Mouse (Mus musculus): ENCODE data around the gene Gucd1. TPM values are rescaled to one million over a fixed set of nuclear protein-coding genes. Genes with fewer than 3 reads are reported as not detected.

The Gucd1 gene
- polyA plus RNA-seq, 1 experiment from 2014 or later = 24.9 TPM

DNA sequence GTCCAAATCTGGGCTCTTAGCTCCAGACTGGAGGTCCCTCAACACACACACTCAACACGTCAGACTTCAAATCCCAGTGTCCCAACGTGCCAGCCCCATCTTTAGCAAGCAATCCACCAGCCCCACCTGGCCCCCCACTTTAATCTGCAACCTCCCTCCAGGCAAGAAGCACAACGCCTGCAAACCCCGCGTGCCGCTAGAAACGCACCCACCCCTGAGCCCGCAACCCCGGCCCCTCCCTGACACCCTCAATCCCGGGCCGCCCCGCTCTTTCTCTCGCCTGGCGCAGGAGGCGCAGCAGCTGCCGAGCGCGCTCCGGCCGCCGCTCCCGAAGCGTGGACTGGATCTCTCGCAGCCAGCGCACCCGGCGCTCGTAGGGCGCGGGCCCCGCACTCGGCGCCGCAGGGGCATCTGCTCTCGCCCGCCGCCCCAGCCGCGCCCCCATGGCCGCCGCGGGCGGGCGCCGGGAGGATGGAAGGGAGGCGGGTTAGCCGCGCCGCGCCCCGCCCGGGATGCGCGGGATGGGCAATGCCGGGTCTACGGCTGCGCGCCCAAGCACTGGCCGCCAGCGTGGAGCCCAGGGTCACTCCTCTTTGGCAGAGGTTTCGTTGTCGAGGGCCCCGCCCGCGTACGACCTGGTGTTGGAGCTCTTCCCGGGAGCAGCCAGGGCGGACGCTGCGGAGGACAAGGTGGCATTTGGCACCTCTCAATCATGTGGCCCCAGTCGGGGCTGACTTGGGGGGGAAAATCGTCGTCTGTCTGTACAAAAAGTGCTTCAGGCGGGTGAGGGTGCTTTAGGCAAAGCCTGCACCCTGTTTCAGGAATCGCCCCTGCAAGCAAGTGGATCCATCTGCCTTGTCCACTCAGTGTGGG lies 42.1 kb upstream of the Gucd1 start, which contains the start of gene Lrrc75b:
TSS of gene Lrrc75b (minus strand) at position 655 of the 873 bp plus-strand sequence.
- ATAC-seq (ENCODE audit: low read depth) = peak; percentile 47
- Histone ChIP-seq H3K9me3 (ENCODE audit: control insufficient read depth, low read length) (no peaks in the 10 kb centered on the region), H3K27ac (ENCODE audit: low read length) (no peak within 1 kb of the TSS), H3K27me3 (ENCODE audit: control insufficient read depth, insufficient read depth, low read depth, low read length) (peaks cover 22% of the 10 kb centered on the region), H3K4me1 (replicated peaks; ENCODE audit: control insufficient read depth, insufficient read depth, low read length) (peaks cover 18% of the 10 kb centered on the region), H3K36me3 (ENCODE audit: control insufficient read depth, insufficient read depth, low read length) (no peaks in the 10 kb centered on the region), H3K4me3 (ENCODE audit: low read length) (peak within 1 kb of the TSS; percentile 57), H3K9ac (ENCODE audit: low read length) (peak within 1 kb of the TSS; percentile 66), H3K4me2 (ENCODE audit: low read depth, low read length) (peak within 1 kb of the TSS; percentile 100)
- under 1% methylated on average over 71 of the region's 75 CpGs for WGBS

DNA sequence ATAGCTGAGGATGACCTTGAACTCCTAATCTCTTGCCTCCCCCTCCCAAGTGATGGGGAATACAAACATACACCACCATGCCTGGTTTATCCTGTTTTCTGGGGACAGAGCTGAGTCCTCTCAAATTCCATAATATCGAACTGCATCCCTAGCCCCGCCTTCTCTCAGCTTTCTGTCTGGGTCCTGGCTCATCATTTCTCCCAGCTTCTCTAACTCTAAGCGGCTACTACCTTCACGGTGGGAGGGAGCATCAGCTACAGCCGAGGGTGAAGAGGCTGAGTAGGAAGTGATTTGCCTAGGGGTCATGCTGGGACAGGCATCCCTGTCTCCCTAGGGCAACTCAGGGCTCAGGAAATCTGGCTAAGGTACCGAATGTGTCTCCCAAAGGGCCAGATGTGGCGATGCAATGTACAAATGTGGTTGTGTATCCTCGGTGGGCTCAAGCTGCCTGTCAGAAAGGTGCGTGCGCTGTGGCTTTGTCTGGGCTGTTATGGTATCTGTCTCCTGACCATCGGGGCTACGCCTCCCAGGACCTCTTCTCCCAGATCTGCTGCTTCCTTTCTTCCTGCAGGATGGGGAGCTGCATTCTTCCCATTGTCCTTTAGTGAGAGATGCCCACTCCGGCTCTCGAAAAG lies 41.4 kb upstream of the Gucd1 start:
- Histone ChIP-seq H3K4me1 (replicated peaks; ENCODE audit: control insufficient read depth, insufficient read depth, low read length) (peaks cover 18% of the 10 kb centered on the region), H3K36me3 (ENCODE audit: control insufficient read depth, insufficient read depth, low read length) (no peaks in the 10 kb centered on the region), H3K9ac (ENCODE audit: low read length) (0 out of 2 replicates have a peak overlapping the region, but pooled peaks have one; percentile 13)

DNA sequence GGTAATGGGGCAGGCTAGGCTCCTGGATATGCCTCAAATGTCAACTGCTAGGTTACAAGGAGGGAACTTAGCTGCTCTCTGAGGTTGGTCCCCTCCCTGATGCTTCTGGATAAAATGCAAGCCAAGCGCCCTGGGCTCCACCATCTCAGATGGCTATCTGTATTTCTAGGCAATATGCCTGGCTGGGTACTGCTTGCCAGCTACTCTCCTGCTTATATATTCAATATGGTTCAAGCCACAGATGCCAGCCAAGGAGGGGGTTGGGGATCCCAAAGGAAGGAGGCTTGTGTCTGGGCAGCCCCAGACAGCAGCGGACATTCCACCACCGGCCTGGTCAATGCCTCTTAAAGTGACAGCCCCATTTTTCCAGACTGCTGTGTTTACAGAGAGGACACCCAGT lies 40.7 kb upstream of the Gucd1 start:
- no peak for ATAC-seq (ENCODE audit: low read depth)
- H3K36me3 ChIP-seq (ENCODE audit: control insufficient read depth, insufficient read depth, low read length) = no peaks in the 10 kb centered on the region
- no peak overlapping the region for H3K4me3 ChIP-seq (ENCODE audit: low read length)
- H3K4me1 ChIP-seq (replicated peaks; ENCODE audit: control insufficient read depth, insufficient read depth, low read length) = peaks cover 18% of the 10 kb centered on the region
- peaks cover 22% of the 10 kb centered on the region for H3K27me3 ChIP-seq (ENCODE audit: control insufficient read depth, insufficient read depth, low read depth, low read length)
- 44% methylated on average over 3 of the region's 3 CpGs for WGBS
- H3K9ac ChIP-seq (ENCODE audit: low read length) = no peak overlapping the region
- H3K9me3 ChIP-seq (ENCODE audit: control insufficient read depth, low read length) = no peaks in the 10 kb centered on the region
- no peak overlapping the region for H3K27ac ChIP-seq (ENCODE audit: low read length)
- no peak overlapping the region for H3K4me2 ChIP-seq (ENCODE audit: low read depth, low read length)

More for the DNA sequence above, 41.4 kb upstream of the Gucd1 start:
- Histone ChIP-seq H3K27ac (ENCODE audit: low read length) (no peak overlapping the region), H3K4me3 (ENCODE audit: low read length) (peak overlapping the region; percentile 57), H3K4me2 (ENCODE audit: low read depth, low read length) (peak overlapping the region; percentile 100), H3K27me3 (ENCODE audit: control insufficient read depth, insufficient read depth, low read depth, low read length) (peaks cover 22% of the 10 kb centered on the region), H3K9me3 (ENCODE audit: control insufficient read depth, low read length) (no peaks in the 10 kb centered on the region)
- ATAC-seq (ENCODE audit: low read depth) = no peak
- 6% methylated on average over 14 of the region's 14 CpGs for WGBS

DNA sequence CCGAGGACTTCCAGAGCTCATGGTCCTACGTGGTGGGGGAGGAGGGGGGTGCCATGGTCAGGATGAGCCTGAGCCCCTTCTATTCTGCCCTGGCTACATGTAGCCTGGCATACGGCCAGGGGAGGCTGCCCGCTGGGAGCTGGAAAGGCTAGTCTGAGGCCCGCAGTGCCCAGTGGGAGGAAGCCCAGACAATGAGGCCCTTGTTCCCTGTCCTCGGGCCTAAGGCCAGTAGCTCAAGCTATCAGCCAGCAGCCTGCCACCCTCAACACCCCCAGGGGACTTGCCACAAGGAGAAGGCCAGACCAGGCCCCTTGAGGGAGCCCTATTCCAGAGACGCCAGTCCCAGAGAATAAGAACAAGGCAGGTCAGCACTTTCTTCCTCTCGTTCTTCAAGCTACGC lies 38.3 kb upstream of the Gucd1 start:
- no peaks in the 10 kb centered on the region for H3K36me3 ChIP-seq (ENCODE audit: control insufficient read depth, insufficient read depth, low read length)
- H3K4me3 ChIP-seq (ENCODE audit: low read length) = no peak overlapping the region
- H3K9ac ChIP-seq (ENCODE audit: low read length) = 0 out of 2 replicates have a peak overlapping the region, but pooled peaks have one; percentile 25
- H3K27me3 ChIP-seq (ENCODE audit: control insufficient read depth, insufficient read depth, low read depth, low read length) = peaks cover 19% of the 10 kb centered on the region
- no peaks in the 10 kb centered on the region for H3K9me3 ChIP-seq (ENCODE audit: control insufficient read depth, low read length)
- ATAC-seq (ENCODE audit: low read depth) = peak; percentile 64
- 33% methylated on average over 9 of the region's 9 CpGs for WGBS
- peak overlapping the region; percentile 58 for H3K27ac ChIP-seq (ENCODE audit: low read length)
- H3K4me1 ChIP-seq (replicated peaks; ENCODE audit: control insufficient read depth, insufficient read depth, low read length) = peaks cover 18% of the 10 kb centered on the region
- H3K4me2 ChIP-seq (ENCODE audit: low read depth, low read length) = no peak overlapping the region

DNA sequence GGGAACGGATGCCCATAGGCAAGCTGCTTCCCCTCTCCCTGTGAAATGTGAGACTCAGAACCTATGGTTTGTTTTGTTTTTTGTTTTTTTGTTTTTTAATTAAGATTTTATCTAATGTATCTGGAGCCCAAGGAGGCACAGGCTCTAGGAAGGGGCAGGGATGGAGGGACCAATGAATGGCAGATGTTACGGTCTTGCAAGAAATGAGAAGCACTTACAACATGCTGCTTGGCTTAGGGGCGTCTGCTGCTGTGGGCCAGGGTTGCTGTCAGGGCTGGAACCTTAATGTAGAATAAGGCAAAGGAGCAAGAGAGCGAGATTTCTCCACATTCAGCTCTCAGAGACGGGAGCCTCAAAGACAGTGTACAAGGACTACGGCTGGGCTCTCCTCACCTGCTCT lies 37.8 kb upstream of the Gucd1 start:
- no peaks in the 10 kb centered on the region for H3K36me3 ChIP-seq (ENCODE audit: control insufficient read depth, insufficient read depth, low read length)

DNA sequence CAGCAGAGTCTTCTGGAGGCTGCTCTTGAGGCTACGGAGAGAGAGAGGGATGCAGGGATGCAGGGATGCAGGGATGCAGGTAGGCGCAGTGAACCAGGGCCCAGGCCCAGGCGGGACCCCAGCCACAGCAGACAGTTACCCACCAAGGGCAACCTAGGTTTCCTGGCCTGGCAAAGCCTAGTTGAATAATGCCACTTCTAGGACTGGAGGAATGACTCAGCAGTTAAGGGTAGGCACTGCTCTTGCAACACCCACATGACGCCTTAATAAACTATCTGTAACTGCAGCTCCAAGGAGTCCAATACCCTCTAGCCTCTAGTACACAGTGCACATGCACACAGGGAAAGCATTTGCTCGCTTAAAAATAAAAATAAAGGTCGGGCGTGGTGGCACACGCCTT lies 36.3 kb upstream of the Gucd1 start:
- Histone ChIP-seq H3K9ac (ENCODE audit: low read length) (no peak overlapping the region), H3K4me2 (ENCODE audit: low read depth, low read length) (no peak overlapping the region), H3K27ac (ENCODE audit: low read length) (no peak overlapping the region), H3K9me3 (ENCODE audit: control insufficient read depth, low read length) (no peaks in the 10 kb centered on the region), H3K4me1 (replicated peaks; ENCODE audit: control insufficient read depth, insufficient read depth, low read length) (peaks cover 6% of the 10 kb centered on the region), H3K36me3 (ENCODE audit: control insufficient read depth, insufficient read depth, low read length) (no peaks in the 10 kb centered on the region), H3K4me3 (ENCODE audit: low read length) (no peak overlapping the region), H3K27me3 (ENCODE audit: control insufficient read depth, insufficient read depth, low read depth, low read length) (peaks cover 2% of the 10 kb centered on the region)
- WGBS = 92% methylated on average over 8 of the region's 8 CpGs
- ATAC-seq (ENCODE audit: low read depth) = no peak

More for the DNA sequence above, 37.8 kb upstream of the Gucd1 start:
- no peak overlapping the region for H3K4me3 ChIP-seq (ENCODE audit: low read length)
- H3K27ac ChIP-seq (ENCODE audit: low read length) = peak overlapping the region; percentile 58; the same call in 1 of the 2 replicates
- no peak overlapping the region for H3K4me2 ChIP-seq (ENCODE audit: low read depth, low read length)
- H3K27me3 ChIP-seq (ENCODE audit: control insufficient read depth, insufficient read depth, low read depth, low read length) = peaks cover 14% of the 10 kb centered on the region
- ATAC-seq (ENCODE audit: low read depth) = no peak
- H3K9ac ChIP-seq (ENCODE audit: low read length) = no peak overlapping the region
- H3K9me3 ChIP-seq (ENCODE audit: control insufficient read depth, low read length) = no peaks in the 10 kb centered on the region
- H3K4me1 ChIP-seq (replicated peaks; ENCODE audit: control insufficient read depth, insufficient read depth, low read length) = peaks cover 18% of the 10 kb centered on the region
- 60% methylated on average over 6 of the region's 6 CpGs for WGBS

DNA sequence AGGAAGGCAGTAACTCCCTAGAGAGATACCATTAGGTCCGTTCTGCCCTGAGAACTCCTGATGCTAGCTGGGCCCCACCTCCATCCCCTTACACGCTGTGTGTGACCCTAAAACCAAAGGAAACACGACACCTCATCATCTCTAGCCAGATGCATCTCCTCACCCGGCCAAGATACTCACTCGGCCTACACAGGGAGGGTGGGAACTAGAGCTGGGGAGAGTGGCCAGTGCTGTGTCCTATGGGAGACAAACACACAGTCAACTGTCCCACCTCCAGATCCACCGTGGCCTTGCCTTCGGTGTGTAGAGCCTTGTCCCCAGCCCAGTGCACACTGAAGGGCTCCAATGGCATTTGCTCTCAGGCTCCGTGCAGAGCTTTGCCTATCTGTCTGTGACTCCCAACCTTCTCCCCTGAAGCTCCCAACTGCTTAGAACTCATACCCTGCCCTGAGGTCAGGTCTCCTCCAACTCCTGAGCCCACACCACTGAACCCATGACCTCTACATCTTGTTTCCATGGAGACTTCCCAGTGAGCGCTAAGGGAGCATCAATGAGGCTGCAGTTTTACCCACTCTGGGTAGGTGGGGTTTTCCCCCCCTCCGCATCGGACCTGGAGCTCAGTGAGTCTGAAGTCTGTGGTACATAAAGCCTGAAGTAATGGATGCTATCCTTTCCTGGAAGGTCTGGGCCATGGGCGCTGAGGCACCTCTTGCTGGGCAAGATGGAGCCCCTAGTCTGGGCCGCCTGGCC lies 35.1 kb upstream of the Gucd1 start:
- 55% methylated on average over 13 of the region's 13 CpGs for WGBS
- Histone ChIP-seq H3K27me3 (ENCODE audit: control insufficient read depth, insufficient read depth, low read depth, low read length) (no peaks in the 10 kb centered on the region), H3K4me3 (ENCODE audit: low read length) (no peak overlapping the region), H3K4me1 (replicated peaks; ENCODE audit: control insufficient read depth, insufficient read depth, low read length) (peaks cover 5% of the 10 kb centered on the region), H3K9me3 (ENCODE audit: control insufficient read depth, low read length) (no peaks in the 10 kb centered on the region), H3K4me2 (ENCODE audit: low read depth, low read length) (no peak overlapping the region), H3K27ac (ENCODE audit: low read length) (no peak overlapping the region), H3K9ac (ENCODE audit: low read length) (no peak overlapping the region), H3K36me3 (ENCODE audit: control insufficient read depth, insufficient read depth, low read length) (no peaks in the 10 kb centered on the region)
- ATAC-seq (ENCODE audit: low read depth) = peak; percentile 27

DNA sequence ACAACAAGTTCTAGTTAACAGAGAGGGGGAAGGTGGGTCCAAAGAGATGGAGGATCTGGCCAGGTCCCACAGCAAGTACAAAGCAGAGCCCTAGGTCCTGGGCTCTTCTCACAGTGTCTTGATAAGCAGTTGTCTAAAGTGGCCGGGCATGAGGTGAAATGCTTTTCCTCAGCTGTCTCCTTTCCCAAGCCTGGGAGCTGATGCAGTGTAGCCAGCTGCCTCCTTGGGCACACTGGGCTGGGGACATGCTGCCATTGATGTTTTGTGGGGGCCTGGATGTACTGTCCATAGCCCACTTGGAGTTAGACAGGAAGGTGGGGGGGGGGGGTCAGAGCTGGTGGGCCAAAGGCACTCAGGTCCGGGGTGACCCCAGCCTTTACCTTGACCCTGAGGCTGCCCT lies 34.3 kb upstream of the Gucd1 start:
- Histone ChIP-seq H3K36me3 (ENCODE audit: control insufficient read depth, insufficient read depth, low read length) (no peaks in the 10 kb centered on the region), H3K4me3 (ENCODE audit: low read length) (no peak overlapping the region), H3K9me3 (ENCODE audit: control insufficient read depth, low read length) (no peaks in the 10 kb centered on the region), H3K27ac (ENCODE audit: low read length) (no peak overlapping the region), H3K4me1 (replicated peaks; ENCODE audit: control insufficient read depth, insufficient read depth, low read length) (peaks cover 5% of the 10 kb centered on the region), H3K4me2 (ENCODE audit: low read depth, low read length) (no peak overlapping the region), H3K9ac (ENCODE audit: low read length) (no peak overlapping the region), H3K27me3 (ENCODE audit: control insufficient read depth, insufficient read depth, low read depth, low read length) (no peaks in the 10 kb centered on the region)
- WGBS = 93% methylated on average over 2 of the region's 2 CpGs
- ATAC-seq (ENCODE audit: low read depth) = no peak

DNA sequence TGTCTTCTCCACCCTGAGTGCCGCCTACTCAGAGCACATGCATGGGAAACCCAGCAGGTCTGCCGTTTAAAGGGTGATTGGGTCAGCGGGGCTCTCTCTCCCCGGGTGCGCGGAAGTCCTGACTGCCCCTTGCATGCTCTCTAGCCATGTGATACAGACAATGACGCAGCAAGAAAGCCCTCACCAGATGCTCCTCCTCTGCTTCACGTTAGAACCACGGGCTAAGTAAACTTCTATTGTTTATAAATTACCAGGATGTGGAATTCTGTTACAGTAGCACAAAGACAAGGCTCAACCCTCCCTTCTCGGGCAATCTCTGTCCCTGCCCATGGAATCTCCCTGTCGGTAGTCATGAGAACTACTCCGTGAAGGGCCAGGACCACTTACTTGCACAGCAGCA lies 33.4 kb upstream of the Gucd1 start:
- Histone ChIP-seq H3K9ac (ENCODE audit: low read length) (no peak overlapping the region), H3K36me3 (ENCODE audit: control insufficient read depth, insufficient read depth, low read length) (no peaks in the 10 kb centered on the region), H3K4me1 (replicated peaks; ENCODE audit: control insufficient read depth, insufficient read depth, low read length) (peaks cover 4% of the 10 kb centered on the region), H3K27me3 (ENCODE audit: control insufficient read depth, insufficient read depth, low read depth, low read length) (no peaks in the 10 kb centered on the region), H3K27ac (ENCODE audit: low read length) (no peak overlapping the region), H3K9me3 (ENCODE audit: control insufficient read depth, low read length) (no peaks in the 10 kb centered on the region), H3K4me2 (ENCODE audit: low read depth, low read length) (peak overlapping the region; percentile 18), H3K4me3 (ENCODE audit: low read length) (no peak overlapping the region)
- WGBS = 23% methylated on average over 12 of the region's 12 CpGs
- ATAC-seq (ENCODE audit: low read depth) = peak; percentile 67
